Mouse (Mus musculus) c-Kit-negative CD71-positive TER-119-positive erythroid progenitor cells, embryonic 14.5 days (primary cell): ENCODE results near the gene Rgl2.
"Not testable (repeated sequence)": the region's sequence is repeated elsewhere in the genome, so short reads cannot be mapped to it uniquely, and the experiment has no call there.

Experiments used
- DNase-seq: peaks from one replicate; pipeline ENCODE4 v3.0.0-alpha.2; 2013; ENCODE audit warnings: low read depth, low spot score

The Rgl2 gene

GRCm38 (mm10) chr17:33968489-33968888 is 39.1 kb downstream of the Rgl2 start:
- peak; percentile 53 for DNase-seq

- DNase-seq, result no peak
Measured at GRCm38 (mm10) chr17:33968927-33969326, 39.6 kb downstream of the Rgl2 start.

GRCm38 (mm10) chr17:33969394-33969793 is 40.1 kb downstream of the Rgl2 start:
- DNase-seq, result no peak

GRCm38 (mm10) chr17:33972691-33973090 is 43.3 kb downstream of the Rgl2 start:
- DNase-seq, result no peak

GRCm38 (mm10) chr17:33973572-33973971 is 44.2 kb downstream of the Rgl2 start:
- no peak for DNase-seq

- DNase-seq, result no peak
Measured at GRCm38 (mm10) chr17:33977861-33978557, 48.7 kb downstream of the Rgl2 start.

- DNase-seq, result no peak
Measured at GRCm38 (mm10) chr17:33978631-33979031, 49.3 kb downstream of the Rgl2 start.

GRCm38 (mm10) chr17:33979512-33980050 is 50.2 kb downstream of the Rgl2 start:
- no peak for DNase-seq

GRCm38 (mm10) chr17:33980181-33981035 is 51.1 kb downstream of the Rgl2 start:
- DNase-seq, result no peak

- DNase-seq, result not testable (repeated sequence)
Measured at GRCm38 (mm10) chr17:33981192-33981909, 52.0 kb downstream of the Rgl2 start.

- not testable (repeated sequence) for DNase-seq
Measured at GRCm38 (mm10) chr17:33982136-33982535, 52.8 kb downstream of the Rgl2 start.
